Mouse (Mus musculus) gastrocnemius, postnatal 10 days (tissue): Measurements from ENCODE around the gene Olfr55. TPM values are rescaled to one million over a fixed set of nuclear protein-coding genes. Genes with fewer than 3 reads are reported as not detected.
"Not testable (repeated sequence)": the region's sequence is repeated elsewhere in the genome, so short reads cannot be mapped to it uniquely, and the experiment has no call there.

Experiments used
- DNase-seq: peaks from one replicate; pipeline ENCODE4 v3.0.0; 2021; ENCODE audit warnings: mixed read lengths
- long read RNA-seq, 2 experiments: library from polyadenylated mRNA; stranded (forward); transcript quantifications; one replicate each; pipeline ENCODE4 v2.0.0; 2021
- total RNA-seq, 2 experiments: library from RNA; stranded (reverse); gene quantifications; 2 replicates each; pipeline ENCODE4 v1.2.3; 2021

The Olfr55 gene
- not detected for total RNA-seq
- long read RNA-seq, experiment 1: 0 reads
- long read RNA-seq, experiment 2: 0 reads

DNA sequence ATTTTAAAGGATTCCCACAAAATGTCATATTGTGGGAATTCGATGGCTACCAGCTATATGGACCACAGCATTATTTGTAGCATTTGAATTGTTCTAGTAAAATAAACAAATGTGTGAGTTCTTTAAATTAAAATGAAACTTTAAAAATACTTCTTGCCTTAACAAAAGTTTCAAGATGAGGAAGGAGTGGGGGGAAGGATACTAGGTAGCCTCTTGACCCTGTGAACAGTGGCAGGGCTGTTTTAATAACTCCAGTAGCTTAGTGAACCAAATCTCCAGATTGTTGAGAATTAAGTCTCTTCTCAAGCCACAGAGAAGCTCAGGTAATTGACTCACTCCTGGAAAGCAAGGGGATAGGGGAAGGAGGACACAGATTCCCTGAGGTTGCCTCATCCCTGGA is at the start of gene Olfr55:
TSS of gene Olfr55 (plus strand) at position 301 of the 400 bp plus-strand sequence.
- DNase-seq: not testable (repeated sequence)

DNA sequence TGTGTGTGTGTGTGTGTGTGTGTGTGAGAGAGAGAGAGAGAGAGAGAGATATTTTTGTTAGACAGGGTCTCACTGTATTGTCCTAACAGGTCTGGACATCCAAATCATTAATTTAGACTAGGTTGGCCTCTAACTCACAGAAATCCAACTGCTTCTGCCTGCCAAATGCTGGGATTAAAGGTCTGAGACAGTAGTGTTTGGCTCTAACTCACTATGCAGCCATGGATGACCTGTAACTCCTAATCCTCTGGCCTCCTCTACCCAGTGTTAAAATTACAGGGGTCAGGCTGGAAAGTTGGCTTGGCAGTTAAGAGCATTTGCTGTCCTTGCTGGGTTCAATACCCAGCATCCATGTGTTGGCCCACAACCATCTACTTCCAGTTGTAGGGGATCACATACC is 43.7 kb upstream of the Olfr55 start:
- DNase-seq: no peak

DNA sequence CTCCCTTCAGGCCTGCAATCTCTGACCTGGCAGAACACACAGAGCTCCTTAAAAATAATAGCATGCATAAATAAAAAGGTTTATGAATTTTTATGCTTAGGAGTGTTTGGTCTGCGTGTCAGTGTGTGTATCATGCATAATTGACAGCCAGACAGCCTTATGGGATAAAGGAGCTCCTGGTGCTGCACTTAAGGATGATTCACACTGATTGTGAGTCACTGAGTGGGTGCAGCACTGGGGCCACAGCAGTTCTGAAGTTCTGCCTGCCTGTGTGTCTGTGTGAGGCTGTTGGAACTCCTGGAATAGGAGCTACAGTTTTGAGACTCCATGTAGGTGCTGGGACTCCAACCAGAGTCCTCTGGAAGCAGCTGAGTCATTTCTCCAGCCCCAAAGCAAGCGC is 42.0 kb upstream of the Olfr55 start:
- DNase-seq: no peak

DNA sequence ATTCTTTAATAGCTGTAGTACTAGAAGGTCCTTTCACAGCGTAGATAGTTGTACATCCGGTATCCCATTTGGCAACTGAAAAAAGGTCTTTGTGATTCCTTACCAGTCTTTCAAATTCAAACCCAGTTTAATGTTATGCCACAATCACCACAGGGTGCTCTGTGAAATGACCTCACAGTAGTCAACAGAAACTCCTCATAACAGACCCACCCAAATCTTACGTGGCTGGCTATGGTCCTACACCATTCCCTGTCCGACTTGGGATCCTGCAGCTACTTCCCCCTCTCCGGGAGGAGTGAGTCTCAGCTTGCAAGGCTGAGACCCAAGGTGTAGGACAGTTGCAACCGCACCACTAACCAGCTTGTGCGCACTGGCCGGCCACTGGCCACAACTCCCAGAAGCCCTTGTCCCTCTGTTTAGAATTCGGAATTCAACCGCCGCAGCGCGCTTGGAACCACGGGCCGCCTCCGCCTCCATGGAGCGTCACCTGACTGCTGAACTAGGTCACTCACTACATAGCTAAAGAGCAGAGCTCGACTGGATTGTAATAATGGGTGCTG is 28.9 kb upstream of the Olfr55 start, which contains the start of gene Morc2b:
TSS of gene Morc2b (minus strand) at position 423 of the 560 bp plus-strand sequence.
- no peak for DNase-seq

DNA sequence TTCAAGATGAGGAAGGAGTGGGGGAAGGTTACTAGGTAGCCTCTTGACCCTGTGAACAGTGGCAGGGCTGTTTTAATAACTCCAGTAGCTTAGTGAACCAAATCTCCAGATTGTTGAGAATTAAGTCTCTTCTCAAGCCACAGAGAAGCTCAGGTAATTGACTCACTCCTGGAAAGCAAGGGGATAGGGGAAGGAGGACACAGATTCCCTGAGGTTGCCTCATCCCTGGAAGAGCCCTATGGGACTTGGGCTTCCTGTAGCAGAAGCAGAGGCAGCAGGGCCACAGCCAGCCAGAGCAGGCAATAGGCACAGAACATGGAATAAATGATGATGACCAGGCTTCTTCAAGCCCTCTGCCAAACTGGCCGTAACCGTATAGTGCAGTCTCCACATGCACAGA is 22.8 kb downstream of the Olfr55 start, which contains the start of gene Olfr239:
TSS of gene Olfr239 (plus strand) at position 301 of the 400 bp plus-strand sequence.
- not testable (repeated sequence) for DNase-seq

GRCm38 (mm10) chr17:33221590-33221989 is 53.3 kb downstream of the Olfr55 start, which contains the start of gene Olfr1564:
Gene Olfr1564, minus strand, starts transcription at chr17:33221690.
- no peak for DNase-seq

Other genes starting within 250 kb of the Olfr55 start
- gene Cyp4f13, start 221.0 kb upstream of the Olfr55 start, total RNA-seq: 10 to 100 TPM in 1 of 2 experiments, 1 to 10 TPM in 1; 7.6 to 11.1 TPM
- gene Zfp472, start 202.6 kb upstream of the Olfr55 start, total RNA-seq: 1 to 10 TPM; 2.5 to 3.0 TPM
- 1 to 10 TPM; 5.3 to 7.7 TPM for gene Zfp952, start 175.3 kb upstream of the Olfr55 start, total RNA-seq
- gene Zfp763, start 135.0 kb upstream of the Olfr55 start, total RNA-seq: 1 to 10 TPM; 5.0 to 6.3 TPM
- gene 4921501E09Rik, start 100.4 kb upstream of the Olfr55 start, total RNA-seq: not detected
- 1 to 10 TPM; 3.8 to 5.8 TPM for gene Zfp563, start 79.1 kb upstream of the Olfr55 start, total RNA-seq
- under 1 TPM; 0.05 to 0.43 TPM for gene Morc2b, start 28.8 kb upstream of the Olfr55 start, total RNA-seq
- not detected for gene Olfr239, start 22.9 kb downstream of the Olfr55 start, total RNA-seq
- gene Olfr1564, start 53.2 kb downstream of the Olfr55 start, total RNA-seq: under 1 TPM; 0.27 to 0.38 TPM
- 1 to 10 TPM; 5.0 to 5.9 TPM for gene Zfp955a, start 86.7 kb downstream of the Olfr55 start, total RNA-seq
- gene Olfr63, start 96.2 kb downstream of the Olfr55 start, total RNA-seq: not detected
- 10 to 100 TPM; 13.2 to 16.3 TPM for gene Zfp955b, start 121.1 kb downstream of the Olfr55 start, total RNA-seq
- 1 to 10 TPM; 6.8 to 7.9 TPM for gene Zfp81, start 190.4 kb downstream of the Olfr55 start, total RNA-seq
- 1 to 10 TPM; 5.6 to 7.3 TPM for gene Zfp101, start 226.2 kb downstream of the Olfr55 start, total RNA-seq